Mouse (Mus musculus) cerebellum, adult 11-12 months (tissue): ENCODE measurements around the gene Kpna3.
"Not testable (repeated sequence)": the region's sequence is repeated elsewhere in the genome, so short reads cannot be mapped to it uniquely, and the experiment has no call there.

Experiments
- DNase-seq: peaks from one replicate; pipeline ENCODE4 v3.0.0; 2022

The Kpna3 gene

GRCm38 (mm10) chr14:61439661-61440559, at the start of gene Kpna3:
Gene Kpna3, minus strand, starts transcription at chr14:61439874.
- peak; percentile 98 for DNase-seq

DNA sequence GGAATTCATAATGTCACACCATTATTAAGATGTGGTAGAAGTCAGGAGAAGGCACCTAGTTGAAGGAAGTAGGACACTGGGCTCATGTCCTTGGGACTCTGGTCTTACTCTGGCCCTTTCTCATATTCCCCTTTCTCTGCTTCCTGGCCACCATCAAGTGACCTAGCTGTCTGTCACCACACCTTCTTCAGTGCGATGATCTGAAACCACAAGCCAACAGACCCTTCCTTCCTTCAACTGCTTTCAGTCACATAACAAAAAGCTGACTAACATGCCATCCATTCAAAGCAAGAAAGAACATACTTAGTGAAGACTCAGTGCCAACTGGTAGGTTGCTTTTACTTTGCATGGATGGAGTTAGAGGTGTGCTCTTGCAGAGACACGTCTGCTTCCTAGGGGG, 20.7 kb upstream of the Kpna3 start:
- no peak for DNase-seq

GRCm38 (mm10) chr14:61457468-61457867, 17.8 kb upstream of the Kpna3 start:
- DNase-seq, result no peak

DNA sequence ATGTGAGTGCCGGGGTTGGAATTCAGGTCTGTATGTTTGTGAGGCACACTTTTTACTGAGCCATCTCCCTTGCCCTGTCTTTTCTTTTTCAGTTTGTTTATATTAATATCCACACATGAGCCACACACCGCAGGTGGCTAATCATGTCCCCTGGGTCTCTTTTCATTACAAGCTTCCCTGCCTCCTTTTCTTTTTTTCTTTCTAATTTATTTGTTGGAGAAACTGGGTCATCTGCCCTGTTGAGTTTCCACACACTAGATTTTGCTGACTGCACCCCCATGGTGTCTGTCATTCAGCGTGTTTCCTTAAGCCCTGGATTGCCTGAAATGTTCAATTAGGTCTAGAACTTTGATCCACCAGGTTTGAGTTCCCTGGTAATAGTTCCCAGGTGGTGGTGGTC, 15.9 kb upstream of the Kpna3 start:
- no peak for DNase-seq

GRCm38 (mm10) chr14:61453032-61453431, 13.4 kb upstream of the Kpna3 start:
- DNase-seq, result no peak

DNA sequence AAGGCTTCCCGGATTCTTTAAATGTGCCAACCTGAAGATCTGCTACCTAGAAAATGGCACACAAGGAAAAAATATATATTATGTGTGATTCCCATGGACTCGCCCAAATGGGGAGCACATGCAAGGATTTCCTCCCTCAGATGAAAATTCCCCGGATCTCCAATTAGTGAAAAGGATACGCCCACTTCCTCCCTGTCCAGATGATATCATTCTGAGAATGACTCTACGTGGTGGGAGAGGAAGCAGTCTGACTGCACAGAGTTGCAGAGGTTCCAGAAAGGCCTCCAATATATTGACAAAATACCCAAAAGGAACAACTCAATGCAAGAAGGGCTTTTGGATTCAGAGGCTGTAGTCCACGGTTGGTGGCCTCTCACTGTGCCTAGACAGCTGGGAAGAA, 12.8 kb upstream of the Kpna3 start:
- DNase-seq, result no peak

DNA sequence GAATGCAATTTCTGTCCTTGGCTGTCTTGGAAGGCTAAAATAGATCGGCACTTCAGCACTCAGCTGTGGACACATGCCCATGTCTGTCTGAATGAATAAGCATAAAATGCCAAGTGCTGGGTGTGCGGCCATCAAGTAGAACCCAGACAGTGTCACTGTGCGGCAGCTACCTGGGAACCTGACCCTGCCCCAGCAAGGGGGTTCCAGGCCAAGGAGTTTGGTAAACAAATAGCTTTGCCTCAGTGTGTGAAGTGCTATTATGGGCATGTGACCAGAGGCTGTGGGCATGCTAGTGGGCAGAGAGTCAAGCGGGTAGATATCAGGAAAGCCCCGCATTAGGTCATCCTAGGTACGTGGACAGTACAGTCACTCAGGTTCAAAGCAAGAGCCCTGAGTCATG, 8.1 kb upstream of the Kpna3 start:
- no peak for DNase-seq

DNA sequence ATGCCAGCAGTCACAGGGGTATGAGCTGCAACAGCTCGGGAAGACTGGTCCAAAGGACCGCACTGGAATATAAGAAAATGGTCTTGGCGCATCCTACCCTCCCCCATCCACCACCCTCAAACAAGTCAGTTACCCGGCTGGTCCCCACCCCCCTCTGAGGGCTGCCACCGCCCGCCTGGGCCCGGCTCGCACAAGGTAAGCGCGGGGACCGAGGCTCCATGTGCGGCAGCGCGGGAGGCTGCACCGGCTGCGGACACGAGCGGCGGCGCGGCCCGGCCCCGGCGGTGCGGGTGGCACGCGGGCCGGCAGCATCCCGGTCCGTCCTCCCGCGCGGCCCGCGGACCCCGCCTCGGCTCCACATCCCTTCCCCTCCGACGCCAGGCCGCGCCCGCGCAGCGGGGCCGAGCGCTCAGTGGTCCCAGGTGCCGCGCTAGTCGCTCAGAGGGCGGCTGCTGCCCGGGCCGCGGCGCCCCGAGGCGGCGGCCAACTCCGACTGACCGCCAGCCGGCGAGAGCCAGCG, 473 bp downstream of the Kpna3 start:
- peak; percentile 74 for DNase-seq

GRCm38 (mm10) chr14:61438171-61438945, 1.3 kb downstream of the Kpna3 start:
- no peak for DNase-seq

DNA sequence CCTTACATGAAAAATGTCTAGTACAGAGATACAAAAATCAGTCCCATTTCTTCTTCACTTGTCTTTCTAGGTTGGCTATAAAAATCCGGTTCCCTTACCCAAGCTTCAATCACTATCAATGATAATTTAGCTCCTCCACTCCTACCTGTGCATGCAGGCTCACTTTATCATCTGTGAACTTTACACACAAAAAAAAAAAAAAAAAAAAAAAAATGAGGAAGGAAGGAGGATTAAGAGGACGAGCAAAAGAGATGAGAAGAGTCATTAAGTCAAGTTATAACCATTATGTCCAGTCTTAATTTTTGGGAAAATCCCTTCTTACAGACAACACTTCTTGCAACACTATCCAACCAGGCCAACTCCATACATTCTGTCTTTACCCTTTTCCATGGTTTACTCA, 2.8 kb downstream of the Kpna3 start:
- no peak for DNase-seq

GRCm38 (mm10) chr14:61428126-61428787, 11.4 kb downstream of the Kpna3 start:
- DNase-seq, result no peak

- DNase-seq, result not testable (repeated sequence)
Measured at GRCm38 (mm10) chr14:61427095-61427494, 12.6 kb downstream of the Kpna3 start.

DNA sequence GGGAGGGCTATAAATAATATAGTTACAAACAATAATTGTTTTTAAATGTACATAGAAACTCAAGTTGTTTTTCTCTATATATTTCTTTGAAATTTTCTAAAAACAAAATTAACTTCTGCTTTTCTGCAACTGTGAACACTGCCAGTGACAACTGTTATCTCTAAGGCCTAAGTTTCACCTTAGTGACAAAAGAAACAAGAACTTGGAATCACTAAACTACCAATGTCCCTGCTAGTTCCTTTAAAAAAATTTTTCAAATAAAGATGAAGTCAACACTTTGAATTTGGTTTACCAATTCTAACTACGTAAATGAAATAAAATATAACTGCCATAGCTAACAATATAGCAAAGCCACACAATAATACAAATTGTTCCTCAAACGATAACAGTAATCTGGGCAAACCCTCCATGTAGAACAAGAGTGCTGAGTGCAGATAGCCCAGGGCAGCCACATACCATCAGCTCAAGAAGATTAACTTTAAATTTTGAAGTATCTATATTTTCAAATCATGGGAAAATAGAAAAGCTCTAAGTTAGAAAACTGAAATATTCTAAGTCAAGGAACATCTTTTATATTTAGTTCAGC, 14.5 kb downstream of the Kpna3 start:
- no peak for DNase-seq

DNA sequence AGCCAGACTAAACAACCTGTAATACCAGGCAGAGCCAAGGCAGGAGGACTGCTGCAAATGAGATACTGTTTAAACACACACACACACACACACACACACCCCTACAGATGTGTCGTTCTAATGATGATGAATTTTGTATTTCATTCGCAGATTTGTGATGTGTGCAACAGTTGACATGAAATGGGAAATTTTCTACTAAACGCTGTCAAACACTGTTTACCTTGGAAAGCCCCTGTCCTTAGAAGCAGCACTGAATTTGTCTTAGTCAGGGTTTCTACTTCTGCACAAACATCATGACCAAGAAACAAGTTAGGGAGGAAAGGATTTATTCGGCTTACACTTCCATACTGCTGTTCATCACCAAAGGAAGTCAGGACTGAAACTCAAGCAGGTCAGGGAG, 24.0 kb downstream of the Kpna3 start:
- DNase-seq, result no peak

DNA sequence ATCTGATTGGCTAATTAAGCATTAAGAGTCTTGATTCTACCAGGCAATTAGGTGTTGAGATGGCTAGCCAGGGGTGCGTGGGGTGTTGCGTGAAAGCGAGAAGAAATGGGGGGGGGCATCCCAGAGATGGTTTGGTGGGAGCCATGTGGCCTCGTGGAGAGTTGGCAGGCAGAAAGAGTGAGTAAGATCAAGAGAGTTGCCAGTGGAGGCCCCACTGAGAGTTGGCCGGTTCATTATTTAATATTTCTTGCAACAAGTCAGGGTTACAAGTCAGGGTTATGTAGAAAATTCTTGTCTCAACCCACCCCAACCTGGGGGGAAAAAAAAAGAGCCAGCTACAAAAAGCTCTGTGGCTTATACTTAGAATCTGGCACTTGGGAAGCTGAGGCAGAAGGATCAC, 24.4 kb downstream of the Kpna3 start:
- DNase-seq, result peak; percentile 14

DNA sequence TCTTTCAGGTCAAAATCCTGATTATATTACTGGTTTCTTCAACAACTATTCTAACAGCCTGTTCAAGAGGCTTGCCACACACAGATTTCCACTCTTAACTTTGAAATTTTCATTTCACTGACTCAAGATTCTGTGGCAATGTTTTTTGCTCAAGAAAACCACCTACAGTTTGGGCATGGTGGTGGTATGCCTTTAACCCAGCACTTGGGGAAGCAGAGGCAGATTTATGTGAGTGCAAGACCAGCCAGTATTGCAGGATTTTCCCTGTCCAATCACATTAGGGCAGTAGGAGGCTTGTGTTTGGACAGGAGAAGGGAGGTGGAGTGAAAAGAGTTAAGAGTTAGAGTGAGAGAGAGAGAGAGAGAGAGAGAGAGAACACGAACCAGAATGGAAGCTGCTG, 24.9 kb downstream of the Kpna3 start:
- DNase-seq, result no peak

GRCm38 (mm10) chr14:61414199-61414598, 25.5 kb downstream of the Kpna3 start:
- no peak for DNase-seq

- DNase-seq, result no peak
Measured at GRCm38 (mm10) chr14:61413686-61414085, 26.0 kb downstream of the Kpna3 start.

DNA sequence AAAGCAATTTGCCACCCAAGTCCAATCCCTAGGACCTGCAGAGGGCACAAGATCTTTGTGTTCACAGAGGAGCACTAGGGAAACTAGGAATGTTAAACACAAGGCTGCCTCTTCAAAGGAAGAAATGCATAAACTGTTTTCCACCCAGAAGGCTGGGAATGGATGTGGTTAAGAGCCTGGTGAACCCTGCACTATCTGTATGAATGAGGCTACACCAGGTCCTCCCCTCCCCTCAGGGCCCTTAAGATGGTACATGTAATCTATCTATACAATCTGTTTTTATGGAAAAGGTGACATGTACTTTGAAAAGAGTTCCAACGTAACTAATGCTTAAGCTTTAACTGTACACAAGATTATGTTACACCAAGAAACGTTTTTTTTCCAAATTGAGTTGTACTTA, 29.7 kb downstream of the Kpna3 start:
- DNase-seq, result no peak

DNA sequence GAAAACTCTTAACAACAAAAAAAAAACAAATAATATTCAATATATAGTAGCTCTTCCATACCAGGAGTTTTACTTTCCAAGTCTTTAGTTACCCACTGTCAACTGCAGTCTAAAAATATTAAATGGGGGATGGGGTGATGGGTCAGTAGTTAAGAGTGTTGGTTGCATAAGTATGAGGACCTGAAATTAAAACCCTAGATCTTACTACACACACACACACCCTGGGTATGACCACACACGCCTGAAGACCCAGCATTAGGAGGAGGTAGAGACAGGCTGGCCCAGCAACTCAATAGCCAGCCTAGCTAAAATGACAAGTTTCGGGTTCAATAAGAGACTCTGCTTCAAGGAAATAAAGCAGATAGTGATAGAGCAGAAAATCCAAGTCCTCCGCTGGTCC, 32.6 kb downstream of the Kpna3 start:
- DNase-seq, result no peak

GRCm38 (mm10) chr14:61405761-61406160, 33.9 kb downstream of the Kpna3 start:
- no peak for DNase-seq

- no peak for DNase-seq
Measured at GRCm38 (mm10) chr14:61404941-61405340, 34.7 kb downstream of the Kpna3 start.

DNA sequence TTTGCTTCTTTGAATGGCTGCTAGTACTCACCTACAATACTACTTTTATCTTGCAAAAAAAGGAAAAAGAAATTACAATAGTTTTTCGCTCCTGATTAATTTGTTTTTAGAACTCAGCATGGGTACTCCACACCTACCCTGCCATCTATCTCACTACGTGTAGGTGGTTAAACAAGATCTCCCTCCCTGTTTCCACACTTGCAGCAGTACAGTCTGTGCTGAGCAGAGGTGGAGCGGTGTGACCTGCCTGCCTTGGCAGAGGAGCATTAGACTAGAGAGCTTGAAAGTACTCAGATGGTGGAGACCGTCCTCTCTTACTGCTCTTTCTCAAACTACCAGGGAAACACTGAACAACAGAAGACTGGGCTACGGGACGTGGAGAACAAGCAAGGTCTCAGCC, 44.9 kb downstream of the Kpna3 start:
- no peak for DNase-seq
